Mouse (Mus musculus) brain, embryonic 14.5 days (tissue): ENCODE measurements at regions not wholly inside any gene's neighbourhood (a gene's known extent, or its start where the extent isn't known, plus 50 kb on each side); places are given as distances from the start of the nearest gene placed in this dataset.

Experiments
- CTCF ChIP-seq: fragments of 200-500 bp; IDR thresholded peaks from 2 replicates; pipeline ENCODE4 v1.5.1; 2012; ENCODE audit warnings: inconsistent platforms, mild to moderate bottlenecking, moderate library complexity, borderline replicate concordance; ENCODE audit not compliant: insufficient read depth, insufficient read length; ENCODE audit errors: extremely low read depth
- POLR2A ChIP-seq: fragments of 200-500 bp; IDR thresholded peaks from 2 replicates; pipeline ENCODE4 v1.6.1; 2012; ENCODE audit warnings: mild to moderate bottlenecking, inconsistent platforms, borderline replicate concordance; ENCODE audit not compliant: poor library complexity, insufficient read depth, insufficient read length, severe bottlenecking; ENCODE audit errors: extremely low read depth

DNA sequence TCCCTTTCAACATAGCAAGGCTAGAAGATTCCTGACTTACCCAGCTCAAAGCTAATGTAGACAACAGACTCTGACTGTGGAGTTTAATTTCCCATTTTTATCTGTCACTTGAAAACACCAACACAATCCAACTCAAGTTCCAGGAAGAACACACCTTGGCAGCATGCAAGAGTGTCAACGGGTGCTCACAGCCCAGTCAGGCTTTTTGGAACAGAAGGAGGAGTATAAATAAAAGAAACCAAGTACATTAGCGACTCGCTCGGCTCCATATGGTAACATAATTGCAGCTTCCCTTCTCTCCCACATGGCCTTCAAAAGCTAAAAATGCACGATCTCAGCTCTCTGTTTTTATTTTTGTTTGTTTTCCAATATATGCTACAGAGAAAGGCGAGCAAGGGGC is 761.8 kb upstream of the Apob start:
- no peak for TF ChIP-seq CTCF
- no peak for TF ChIP-seq POLR2A
